Mouse (Mus musculus) adrenal gland (tissue): ENCODE measurements around the gene Siah1b.

Source experiments
- intact Hi-C: fragments of 180-260 bp; cut with DNase I; formaldehyde crosslinking; loops from one replicate; pipeline ENCODE4 v1.15.1; 2025

Siah1b gene

DNA sequence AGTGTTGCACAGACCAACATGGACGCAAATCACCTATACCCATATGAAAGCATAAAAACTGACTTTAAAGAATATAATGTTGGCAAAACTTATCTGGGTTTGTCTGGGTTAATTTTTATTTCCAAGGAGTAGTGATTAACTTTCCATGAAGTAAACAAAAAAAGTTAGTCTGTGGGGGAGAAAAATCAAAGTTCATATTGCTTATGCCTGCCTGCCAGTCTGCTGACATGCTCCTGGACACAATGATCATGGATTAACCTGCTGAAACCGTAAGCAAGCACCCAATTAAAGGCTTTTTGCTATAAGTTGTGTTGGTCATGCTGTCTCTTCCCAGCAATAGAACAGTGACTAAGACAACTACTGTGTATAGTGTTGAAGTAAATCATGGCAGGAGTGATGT lies 40.9 kb downstream of the Siah1b start:
- intact Hi-C loops: no loop called here

DNA sequence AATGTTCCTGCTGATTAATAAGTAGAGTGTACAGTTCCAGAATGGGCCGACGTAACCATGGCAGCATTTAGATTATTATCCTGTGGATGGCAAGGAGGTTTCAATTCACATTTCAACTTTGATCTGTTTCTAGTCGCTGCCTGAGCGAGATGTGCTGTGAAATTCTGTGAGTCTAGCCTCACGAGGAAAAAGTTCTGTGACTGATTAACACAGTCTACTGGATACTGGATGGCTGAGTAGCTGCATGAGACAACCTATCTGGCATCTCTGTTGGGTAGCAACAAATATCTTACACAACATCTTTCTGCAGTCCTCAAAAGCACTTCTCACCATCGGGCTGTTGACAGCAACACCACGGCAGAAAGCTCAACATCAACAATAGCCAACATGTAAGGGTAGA lies 43.8 kb downstream of the Siah1b start:
- intact Hi-C loops: no loop called here

- intact Hi-C loops: no loop called here
Observed at GRCm38 (mm10) chrX:164027607-164028289, 48.5 kb downstream of the Siah1b start, which contains the start of gene Car5b. Gene Car5b, minus strand, starts transcription at chrX:164027997.
